23 mouse cellular contexts compared by ENCODE assay signal in the genomic region with DNA sequence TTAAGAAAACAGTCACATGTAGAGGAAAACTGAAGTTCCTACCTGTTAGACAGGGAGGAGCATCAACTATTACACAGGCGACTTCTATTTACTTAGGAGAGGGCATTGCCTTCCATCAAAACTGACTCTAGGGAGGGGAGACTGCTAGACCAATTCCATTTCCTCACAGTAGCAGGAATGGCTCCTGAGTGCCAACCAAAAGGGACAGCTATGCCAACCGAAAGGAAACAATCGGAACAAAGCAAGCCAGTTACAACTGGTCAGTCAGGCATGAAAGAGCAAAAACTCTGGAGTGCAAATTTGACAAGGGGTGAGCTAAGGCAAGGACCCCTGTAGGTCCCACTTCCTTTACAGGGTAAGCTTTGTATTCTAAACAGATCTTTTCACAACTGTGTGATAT.
DNase-seq lines count a peak whose midpoint lies in the region; ATAC-seq and TF ChIP-seq lines count a peak whose summit lies in the region.
"Had no signal": no experiment of that assay in that cellular context is flagged by ENCODE, and none has a peak within 500 bp of the region (broad histone marks: within the 10 kb centered on the region; RNA-seq: fewer than 3 reads in every experiment).

No protein-coding gene starts in this region.

- WGBS in hindbrain, postnatal 0 days: 32% methylated on average over 3 of the region's 3 CpGs
- 24% methylated on average over 3 of the region's 3 CpGs for WGBS in hindbrain, embryonic 12.5 days

- H3K9me3 ChIP-seq in hindbrain, postnatal 0 days (ENCODE audit: low read length): no peaks in the 10 kb centered on the region
- no peaks in the 10 kb centered on the region for H3K9me3 ChIP-seq in hindbrain, embryonic 12.5 days (replicated peaks)
- H3K9me3 ChIP-seq: embryonic facial prominence, embryonic 12.5 days; embryonic facial prominence, embryonic 15.5 days; forebrain, embryonic 15.5 days; heart, embryonic 10.5 days had no signal

- TF ChIP-seq POLR2A in brain, embryonic 14.5 days (IDR thresholded peaks at IDR 0.05; ENCODE audit: borderline replicate concordance, extremely low read depth, insufficient read depth, insufficient read length, poor library complexity, severe bottlenecking): no peak

- H3K27me3 ChIP-seq in hindbrain, postnatal 0 days (ENCODE audit: insufficient read depth, low read length): no peaks in the 10 kb centered on the region
- H3K27me3 ChIP-seq in hindbrain, embryonic 12.5 days: no peaks in the 10 kb centered on the region
- H3K27me3 ChIP-seq: embryonic facial prominence, embryonic 12.5 days; embryonic facial prominence, embryonic 15.5 days; forebrain, embryonic 15.5 days; heart, embryonic 13.5 days had no signal

- peak; percentile 25 for DNase-seq in hindbrain, postnatal 0 days (ENCODE audit: low spot score)
- peak; percentile 63 for DNase-seq in Muller cell, postnatal 12 days (ENCODE audit: inconsistent ontology term)
- DNase-seq in brain, embryonic 14.5 days (ENCODE audit: low read depth): peak; percentile 43
- DNase-seq in cerebellum, postnatal 25 days: no peak
- no peak for DNase-seq in layer of hippocampus, postnatal 25 days (ENCODE audit: extremely low spot score in 1 of 2, low spot score in 1 of 2)
- DNase-seq: adrenal gland, adult 8-10 months; adrenal gland, postnatal 25 days; cerebellum, adult 18-20 months; cerebellum, adult 9-10 months; cerebellum, postnatal 14 days; gastrocnemius, postnatal 10 days; gastrocnemius, postnatal 36 days; heart, adult 2 months; heart, postnatal 14 days; heart, postnatal 4 days had no signal

- no peaks in the 10 kb centered on the region for H3K36me3 ChIP-seq in hindbrain, postnatal 0 days (ENCODE audit: insufficient read depth, low read length)
- no peaks in the 10 kb centered on the region for H3K36me3 ChIP-seq in hindbrain, embryonic 12.5 days
- H3K36me3 ChIP-seq: embryonic facial prominence, embryonic 12.5 days; embryonic facial prominence, embryonic 15.5 days; forebrain, embryonic 15.5 days; heart, embryonic 10.5 days; heart, embryonic 13.5 days had no signal

- H3K4me1 ChIP-seq in hindbrain, postnatal 0 days (ENCODE audit: insufficient read depth, low read length): no peaks in the 10 kb centered on the region
- H3K4me1 ChIP-seq in hindbrain, embryonic 12.5 days: peaks cover 7% of the 10 kb centered on the region; the same call in 1 of the 2 replicates
- H3K4me1 ChIP-seq: embryonic facial prominence, embryonic 15.5 days; forebrain, embryonic 15.5 days; heart, embryonic 10.5 days; heart, embryonic 13.5 days had no signal

- H3K9ac ChIP-seq in hindbrain, postnatal 0 days (replicated peaks; ENCODE audit: low read length): no peak overlapping the region
- no peak overlapping the region for H3K9ac ChIP-seq in hindbrain, embryonic 12.5 days
- H3K9ac ChIP-seq: embryonic facial prominence, embryonic 12.5 days; embryonic facial prominence, embryonic 15.5 days; forebrain, embryonic 15.5 days; heart, embryonic 13.5 days had no signal

- TF ChIP-seq CTCF in hindbrain, postnatal 0 days (IDR thresholded peaks at IDR 0.05; ENCODE audit: low read depth): no peak
- TF ChIP-seq CTCF in brain, embryonic 14.5 days (IDR thresholded peaks at IDR 0.05; ENCODE audit: borderline replicate concordance, extremely low read depth, insufficient read depth, insufficient read length): no peak

- peak; percentile 47 for ATAC-seq in hindbrain, postnatal 0 days
- ATAC-seq in hindbrain, embryonic 12.5 days (ENCODE audit: low FRiP score): no peak
- ATAC-seq: activated CD4-positive, CD25-positive, alpha-beta regulatory T cell, adult 4 months; CD4-positive, CD25-positive, alpha-beta regulatory T cell, adult 4 months; forebrain, embryonic 15.5 days had no signal

- H3K27ac ChIP-seq in hindbrain, postnatal 0 days: no peak overlapping the region
- H3K27ac ChIP-seq in hindbrain, embryonic 12.5 days: no peak overlapping the region
- H3K27ac ChIP-seq: embryonic facial prominence, embryonic 12.5 days; embryonic facial prominence, embryonic 15.5 days; forebrain, embryonic 15.5 days; heart, adult 2 months; heart, embryonic 10.5 days; heart, embryonic 13.5 days had no signal

- no peak overlapping the region for H3K4me2 ChIP-seq in hindbrain, postnatal 0 days (ENCODE audit: low read depth, low read length)
- H3K4me2 ChIP-seq in hindbrain, embryonic 12.5 days (replicated peaks): no peak overlapping the region
- H3K4me2 ChIP-seq: embryonic facial prominence, embryonic 12.5 days; embryonic facial prominence, embryonic 15.5 days; forebrain, embryonic 15.5 days; heart, embryonic 13.5 days had no signal

- H3K4me3 ChIP-seq in hindbrain, postnatal 0 days (ENCODE audit: low read length): no peak overlapping the region
- no peak overlapping the region for H3K4me3 ChIP-seq in hindbrain, embryonic 12.5 days
- H3K4me3 ChIP-seq: embryonic facial prominence, embryonic 12.5 days; embryonic facial prominence, embryonic 15.5 days; forebrain, embryonic 15.5 days; heart, adult 2 months; heart, embryonic 10.5 days; heart, embryonic 13.5 days had no signal

Comparison
In these comparisons a context has a peak if more than half of its experiments do, and no peak if none do; other contexts are left out.
1. DNase-seq: peak in hindbrain, postnatal 0 days (single experiment), Muller cell, postnatal 12 days (single experiment) and brain, embryonic 14.5 days (single experiment); none in cerebellum, postnatal 25 days (0 of 2) and layer of hippocampus, postnatal 25 days (0 of 2).